Mouse (Mus musculus) left cerebral cortex, adult 18-20 months (tissue): ENCODE results near the gene Gm1043. TPM values are rescaled to one million over a fixed set of nuclear protein-coding genes. Genes with fewer than 3 reads are reported as not detected.
A peak's percentile ranks its signal among the peaks of the same experiment; 100 is the strongest.

Experiments used
- DNase-seq, 2 experiments: peaks; one replicate each; pipeline ENCODE4 v3.0.0; 2021 to 2022; ENCODE audit warnings: low spot score in 2 of 2, mixed read lengths in 1 of 2
- total RNA-seq, 2 experiments: library from RNA; stranded (reverse); gene quantifications; 2 replicates each; pipeline ENCODE4 v1.2.3; 2021

The Gm1043 gene
- total RNA-seq, 2 experiments from 2014 or later = 34.0 to 35.9 TPM

GRCm38 (mm10) chr5:37197423-37197822 is 112.3 kb downstream of the Gm1043 start:
- no peak for DNase-seq

- no peak for DNase-seq
These were observed 113.0 kb downstream of the Gm1043 start for GRCm38 (mm10) chr5:37198011-37198688.

- DNase-seq = no peak
These were observed 117.1 kb downstream of the Gm1043 start for GRCm38 (mm10) chr5:37202285-37202684.

GRCm38 (mm10) chr5:37204886-37205285 is 119.7 kb downstream of the Gm1043 start:
- DNase-seq = no peak

GRCm38 (mm10) chr5:37205420-37205819 is 120.2 kb downstream of the Gm1043 start:
- no peak for DNase-seq

- DNase-seq = no peak
These were observed 121.2 kb downstream of the Gm1043 start for GRCm38 (mm10) chr5:37206364-37206763.

GRCm38 (mm10) chr5:37212938-37213708 is 128.0 kb downstream of the Gm1043 start:
- DNase-seq = peak; percentile 48 to 53

GRCm38 (mm10) chr5:37213709-37214103 is 128.5 kb downstream of the Gm1043 start:
- no peak for DNase-seq

GRCm38 (mm10) chr5:37214614-37215013 is 129.4 kb downstream of the Gm1043 start:
- no peak for DNase-seq

GRCm38 (mm10) chr5:37215276-37215675 is 130.1 kb downstream of the Gm1043 start:
- no peak for DNase-seq

GRCm38 (mm10) chr5:37219615-37220014 is 134.4 kb downstream of the Gm1043 start:
- no peak for DNase-seq

GRCm38 (mm10) chr5:37220575-37220974 is 135.4 kb downstream of the Gm1043 start:
- DNase-seq = peak in 1 of 2 experiments; percentile 47

- DNase-seq = no peak
These were observed 136.4 kb downstream of the Gm1043 start for GRCm38 (mm10) chr5:37221563-37221962.

- no peak for DNase-seq
These were observed 137.1 kb downstream of the Gm1043 start for GRCm38 (mm10) chr5:37222316-37222715.

GRCm38 (mm10) chr5:37225708-37226107 is 140.5 kb downstream of the Gm1043 start:
- no peak for DNase-seq

- peak in 1 of 2 experiments; percentile 28 for DNase-seq
These were observed 142.9 kb downstream of the Gm1043 start for GRCm38 (mm10) chr5:37227956-37228680.

- DNase-seq = no peak
These were observed 143.7 kb downstream of the Gm1043 start for GRCm38 (mm10) chr5:37228894-37229293.

- peak; percentile 57 to 77 for DNase-seq
These were observed 147.9 kb downstream of the Gm1043 start for GRCm38 (mm10) chr5:37233010-37233557.

- DNase-seq = peak in 1 of 2 experiments; percentile 38
These were observed 153.5 kb downstream of the Gm1043 start for GRCm38 (mm10) chr5:37238654-37239053.

GRCm38 (mm10) chr5:37240550-37240949 is 155.4 kb downstream of the Gm1043 start:
- no peak for DNase-seq

GRCm38 (mm10) chr5:37241224-37241623 is 156.1 kb downstream of the Gm1043 start:
- DNase-seq = no peak
